Mouse (Mus musculus): ENCODE measurements around the gene Zfp12. TPM values are rescaled to one million over a fixed set of nuclear protein-coding genes. Genes with fewer than 3 reads are reported as not detected.

Zfp12 gene
- polyA plus RNA-seq, 1 experiment from 2014 or later = 17.0 TPM

DNA sequence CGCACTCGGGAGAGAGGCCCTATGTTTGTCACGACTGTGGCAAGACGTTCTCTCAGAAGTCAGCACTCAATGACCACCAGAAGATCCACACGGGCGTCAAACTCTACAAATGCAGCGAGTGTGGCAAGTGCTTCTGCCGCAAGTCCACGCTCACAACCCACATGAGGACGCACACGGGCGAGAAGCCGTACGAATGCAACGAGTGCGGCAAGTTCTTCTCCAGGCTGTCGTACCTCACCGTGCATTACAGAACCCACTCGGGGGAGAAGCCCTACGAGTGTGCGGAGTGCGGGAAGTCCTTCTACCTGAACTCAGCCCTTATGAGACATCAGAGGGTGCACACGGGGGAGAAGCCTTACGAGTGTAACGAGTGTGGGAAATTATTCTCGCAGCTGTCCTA is 10.0 kb downstream of the Zfp12 start:
- H3K4me1 ChIP-seq = no peaks in the 10 kb centered on the region
- H3K27ac ChIP-seq = no peak overlapping the region
- peaks cover 89% of the 10 kb centered on the region for H3K36me3 ChIP-seq
- H3K4me2 ChIP-seq = no peak overlapping the region
- 96% methylated on average over 26 of the region's 26 CpGs for WGBS
- H3K4me3 ChIP-seq = no peak overlapping the region
- no peak overlapping the region for H3K9ac ChIP-seq
- ATAC-seq (ENCODE audit: insufficient number of reproducible peaks, low FRiP score, low TSS enrichment, low read depth) = no peak
- H3K9me3 ChIP-seq = no peaks in the 10 kb centered on the region
- no peaks in the 10 kb centered on the region for H3K27me3 ChIP-seq

DNA sequence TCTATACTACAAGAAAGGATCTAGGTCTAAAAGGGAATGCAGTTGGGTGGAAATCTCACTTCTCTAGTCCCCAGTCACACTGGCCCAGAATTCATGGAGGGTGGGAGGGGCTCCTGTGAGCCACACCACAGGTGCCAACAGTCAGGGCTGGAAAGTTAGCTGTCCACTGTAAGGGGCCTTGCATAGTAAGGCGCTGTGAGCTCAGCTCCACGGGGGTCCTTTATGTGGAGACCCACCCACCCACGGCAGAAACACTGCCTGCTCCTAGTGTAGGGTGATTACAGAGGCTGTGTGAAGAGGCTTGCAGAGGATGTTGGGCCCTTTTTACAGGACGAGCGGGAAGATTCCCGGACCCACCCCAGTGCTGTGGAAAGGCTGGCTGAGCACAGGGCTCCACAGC is 17.1 kb downstream of the Zfp12 start:
- Histone ChIP-seq H3K4me3 (no peak overlapping the region), H3K9me3 (no peaks in the 10 kb centered on the region), H3K27me3 (peaks cover 63% of the 10 kb centered on the region), H3K4me1 (peaks cover 21% of the 10 kb centered on the region), H3K9ac (no peak overlapping the region), H3K36me3 (peaks cover 61% of the 10 kb centered on the region), H3K27ac (no peak overlapping the region), H3K4me2 (no peak overlapping the region)
- WGBS = 61% methylated on average over 6 of the region's 6 CpGs
- no peak for ATAC-seq (ENCODE audit: insufficient number of reproducible peaks, low FRiP score, low TSS enrichment, low read depth)

DNA sequence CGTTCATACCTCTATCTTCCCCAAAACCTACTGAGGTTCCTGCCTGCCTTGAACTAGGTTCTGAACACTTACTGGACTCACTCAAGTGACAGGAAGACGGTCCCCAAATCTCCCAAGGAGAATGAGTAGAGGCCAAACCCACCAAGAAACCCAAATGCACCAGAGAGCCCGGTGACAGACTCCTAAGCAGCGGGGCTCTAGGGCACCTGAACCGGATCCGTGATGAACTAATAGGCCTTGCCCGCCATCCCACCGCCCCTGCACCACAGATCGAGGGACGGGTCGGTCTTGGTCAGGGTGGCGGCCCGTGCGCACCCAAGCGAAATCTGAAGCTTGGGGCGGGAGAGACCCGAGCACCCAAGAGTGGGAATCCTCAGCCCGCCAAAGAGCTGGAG is 17.8 kb downstream of the Zfp12 start:
- Histone ChIP-seq H3K4me2 (peak overlapping the region; percentile 73), H3K36me3 (peaks cover 57% of the 10 kb centered on the region), H3K9ac (no peak overlapping the region), H3K4me1 (peaks cover 21% of the 10 kb centered on the region), H3K4me3 (peak overlapping the region; percentile 42; the same call in 1 of the 2 replicates), H3K27ac (no peak overlapping the region), H3K27me3 (peaks cover 71% of the 10 kb centered on the region), H3K9me3 (no peaks in the 10 kb centered on the region)
- no peak for ATAC-seq (ENCODE audit: insufficient number of reproducible peaks, low FRiP score, low TSS enrichment, low read depth)
- WGBS = 34% methylated on average over 18 of the region's 18 CpGs

DNA sequence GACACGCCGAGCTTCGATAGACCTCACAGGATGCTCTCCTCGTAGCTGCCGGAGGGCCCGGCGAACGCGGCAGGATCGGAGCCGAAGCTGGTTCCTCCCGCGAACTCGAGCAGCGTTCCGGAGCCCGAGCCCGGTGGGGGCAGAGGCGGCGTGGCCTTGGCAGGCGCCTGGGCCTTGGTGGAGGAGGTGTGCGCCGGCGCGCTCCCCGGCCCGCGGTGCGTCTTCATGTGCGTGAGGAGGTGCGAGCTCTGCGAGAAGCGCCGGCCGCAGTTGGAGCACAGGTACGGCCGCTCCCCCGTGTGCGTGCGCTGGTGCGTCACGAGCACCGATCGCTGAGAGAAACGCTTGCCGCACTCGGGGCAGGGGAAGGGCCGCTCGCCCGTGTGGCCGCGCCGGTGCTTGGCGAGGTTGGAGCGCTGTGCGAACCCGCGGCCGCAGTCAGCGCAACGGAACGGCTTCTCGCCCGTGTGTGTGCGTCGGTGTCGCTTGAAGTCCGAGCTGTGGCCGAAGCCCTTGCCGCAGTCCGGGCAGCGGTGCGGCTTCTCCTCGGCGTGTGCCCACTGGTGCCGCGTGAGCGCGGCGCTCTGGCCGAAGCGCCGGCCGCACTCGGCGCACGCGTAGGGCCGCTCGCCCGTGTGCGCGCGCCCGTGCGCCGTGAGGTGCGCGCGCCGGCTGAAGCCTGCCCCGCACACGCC is 18.4 kb downstream of the Zfp12 start:
- Histone ChIP-seq H3K27me3 (peaks cover 74% of the 10 kb centered on the region), H3K9ac (no peak overlapping the region), H3K36me3 (peaks cover 51% of the 10 kb centered on the region), H3K4me2 (peak overlapping the region; percentile 73), H3K9me3 (no peaks in the 10 kb centered on the region), H3K4me3 (peak overlapping the region; percentile 42), H3K4me1 (peaks cover 21% of the 10 kb centered on the region), H3K27ac (no peak overlapping the region)
- no peak for ATAC-seq (ENCODE audit: insufficient number of reproducible peaks, low FRiP score, low TSS enrichment, low read depth)
- 5% methylated on average over 103 of the region's 103 CpGs for WGBS

DNA sequence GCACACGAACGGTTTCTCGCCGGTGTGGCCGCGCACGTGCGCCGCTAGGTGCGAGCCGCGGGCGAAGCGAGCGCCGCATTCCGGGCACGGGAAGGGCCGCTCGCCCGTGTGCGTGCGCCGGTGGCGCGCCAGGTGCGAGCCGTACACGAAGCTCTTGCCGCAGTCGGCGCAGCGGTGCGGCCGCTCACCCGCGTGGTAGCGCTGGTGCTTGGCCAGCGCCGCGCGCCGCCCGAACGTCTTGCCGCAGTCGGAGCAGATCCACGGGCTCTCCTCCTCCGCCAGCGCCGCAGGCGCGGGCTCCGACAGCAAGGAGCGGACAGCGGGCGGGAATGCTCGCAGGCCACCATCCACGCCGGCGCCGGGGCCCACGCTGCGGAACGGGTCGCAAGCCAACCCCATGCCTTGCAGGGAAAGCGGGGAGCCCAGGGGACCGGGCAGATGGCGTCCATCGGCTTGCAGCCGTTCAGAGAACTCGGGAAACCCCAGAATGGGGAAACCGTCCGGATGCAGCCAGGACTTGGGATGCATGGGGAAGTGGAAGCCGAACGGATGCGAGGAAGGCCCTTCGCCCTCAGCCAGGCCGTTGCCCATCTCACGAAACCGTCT is 19.0 kb downstream of the Zfp12 start:
- H3K9me3 ChIP-seq = no peaks in the 10 kb centered on the region
- H3K9ac ChIP-seq = no peak overlapping the region
- ATAC-seq (ENCODE audit: insufficient number of reproducible peaks, low FRiP score, low TSS enrichment, low read depth) = no peak
- peak overlapping the region; percentile 42 for H3K4me3 ChIP-seq
- H3K4me2 ChIP-seq = peak overlapping the region; percentile 73
- no peak overlapping the region for H3K27ac ChIP-seq
- peaks cover 78% of the 10 kb centered on the region for H3K27me3 ChIP-seq
- WGBS = 7% methylated on average over 71 of the region's 81 CpGs
- peaks cover 21% of the 10 kb centered on the region for H3K4me1 ChIP-seq
- peaks cover 46% of the 10 kb centered on the region for H3K36me3 ChIP-seq

DNA sequence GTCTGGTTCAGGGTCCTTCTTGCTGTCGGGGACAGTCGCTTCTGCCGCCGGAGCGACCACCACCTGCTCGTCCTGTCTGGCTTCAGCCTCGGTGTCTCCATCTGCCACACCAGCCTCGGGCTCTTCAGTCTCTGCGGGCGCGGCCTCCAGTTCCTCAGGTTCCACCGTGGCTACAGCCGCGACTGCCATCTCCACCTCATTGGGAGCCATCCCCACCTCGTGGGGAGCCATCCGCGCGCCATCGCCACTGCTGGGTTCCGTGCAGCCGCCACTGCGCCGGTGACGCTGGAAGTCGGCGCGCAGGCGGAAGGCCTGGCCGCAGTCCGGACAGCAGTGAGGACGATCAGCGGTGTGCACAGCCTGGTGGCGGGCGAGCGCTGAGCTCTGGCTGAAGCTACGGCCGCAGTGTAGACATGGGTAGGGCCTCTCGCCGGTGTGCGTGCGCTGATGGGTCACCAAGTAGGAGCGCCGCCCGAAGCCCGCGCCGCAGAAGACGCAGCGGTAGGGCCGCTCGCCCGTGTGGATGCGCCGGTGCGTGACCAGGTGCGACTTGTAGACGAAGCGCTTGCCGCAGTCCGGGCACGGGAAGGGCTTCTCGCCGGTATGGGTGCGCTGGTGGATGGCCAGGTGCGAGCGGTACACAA is 19.6 kb downstream of the Zfp12 start:
- H3K4me2 ChIP-seq = peak overlapping the region; percentile 73; the same call in 1 of the 2 replicates
- 25% methylated on average over 66 of the region's 66 CpGs for WGBS
- H3K27me3 ChIP-seq = peaks cover 78% of the 10 kb centered on the region
- H3K36me3 ChIP-seq = peaks cover 47% of the 10 kb centered on the region
- peak overlapping the region; percentile 13 for H3K4me3 ChIP-seq
- no peaks in the 10 kb centered on the region for H3K9me3 ChIP-seq
- H3K27ac ChIP-seq = no peak overlapping the region
- no peak overlapping the region for H3K9ac ChIP-seq
- H3K4me1 ChIP-seq = peaks cover 21% of the 10 kb centered on the region
- no peak for ATAC-seq (ENCODE audit: insufficient number of reproducible peaks, low FRiP score, low TSS enrichment, low read depth)

DNA sequence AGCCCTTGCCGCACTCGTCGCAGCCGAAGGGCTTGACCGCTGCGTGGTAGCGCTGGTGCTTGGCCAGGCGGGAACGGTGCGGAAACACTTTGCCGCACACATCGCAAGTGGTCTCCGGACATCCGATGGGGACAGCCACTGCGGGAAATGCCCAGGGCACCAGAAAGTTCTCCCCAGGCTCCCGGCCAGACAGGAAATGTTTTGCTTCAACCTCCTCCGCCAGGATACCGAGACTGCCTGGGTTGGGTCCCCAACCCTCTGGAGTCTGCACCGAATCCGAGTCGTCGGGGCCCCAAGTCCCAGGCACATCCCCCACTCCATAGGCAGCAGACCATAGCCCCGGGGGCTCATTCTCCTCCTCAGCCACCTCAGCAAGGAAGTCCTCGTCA is 20.2 kb downstream of the Zfp12 start:
- Histone ChIP-seq H3K4me1 (peaks cover 21% of the 10 kb centered on the region), H3K27ac (no peak overlapping the region), H3K4me3 (no peak overlapping the region), H3K9me3 (no peaks in the 10 kb centered on the region), H3K36me3 (peaks cover 49% of the 10 kb centered on the region), H3K4me2 (no peak overlapping the region), H3K9ac (no peak overlapping the region), H3K27me3 (peaks cover 78% of the 10 kb centered on the region)
- 37% methylated on average over 24 of the region's 24 CpGs for WGBS
- ATAC-seq (ENCODE audit: insufficient number of reproducible peaks, low FRiP score, low TSS enrichment, low read depth) = no peak

DNA sequence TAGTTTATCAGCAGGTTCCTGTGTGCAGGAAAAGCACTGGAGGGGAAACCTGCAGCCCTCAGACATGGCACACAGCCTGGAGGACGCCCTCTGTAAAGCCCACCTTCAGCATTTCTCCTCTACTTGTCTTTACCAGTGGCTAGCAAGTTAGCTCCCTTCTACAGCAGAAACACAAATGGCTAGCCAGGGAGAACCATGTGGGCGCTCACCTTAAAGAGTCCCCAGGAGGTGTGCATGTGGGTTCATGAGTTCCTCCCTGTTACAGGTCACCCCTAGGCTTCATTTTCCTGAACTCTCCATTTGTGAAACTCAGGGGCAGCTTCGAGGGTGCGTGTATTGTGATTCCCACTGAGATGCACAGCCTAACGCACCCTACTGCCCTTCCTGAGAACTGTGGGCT is 20.8 kb downstream of the Zfp12 start:
- Histone ChIP-seq H3K27me3 (peaks cover 78% of the 10 kb centered on the region), H3K9me3 (no peaks in the 10 kb centered on the region), H3K4me3 (no peak overlapping the region), H3K4me1 (peaks cover 21% of the 10 kb centered on the region), H3K27ac (no peak overlapping the region), H3K4me2 (no peak overlapping the region), H3K36me3 (peaks cover 56% of the 10 kb centered on the region), H3K9ac (no peak overlapping the region)
- no peak for ATAC-seq (ENCODE audit: insufficient number of reproducible peaks, low FRiP score, low TSS enrichment, low read depth)
- WGBS = 90% methylated on average over 5 of the region's 5 CpGs

DNA sequence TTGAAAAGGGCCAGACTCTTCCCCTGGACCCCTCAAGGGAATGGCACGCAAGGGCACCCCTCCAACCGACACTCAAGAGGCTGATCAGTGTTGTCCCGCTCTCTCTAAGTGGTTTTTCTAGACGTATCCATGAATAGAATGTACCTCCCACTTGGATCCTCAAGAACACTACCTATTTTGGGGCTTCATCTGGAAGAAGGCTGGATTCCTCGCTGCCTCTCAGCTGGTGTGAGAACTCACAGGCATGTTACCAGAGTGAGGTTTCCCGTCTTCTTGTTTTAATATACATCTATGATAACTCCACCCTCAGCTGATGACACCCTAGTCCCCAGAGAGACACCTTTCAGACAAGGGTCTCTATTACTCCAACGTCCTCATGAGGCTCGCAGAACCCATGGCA is 26.7 kb downstream of the Zfp12 start:
- H3K4me3 ChIP-seq = no peak overlapping the region
- no peaks in the 10 kb centered on the region for H3K4me1 ChIP-seq
- no peak for ATAC-seq (ENCODE audit: insufficient number of reproducible peaks, low FRiP score, low TSS enrichment, low read depth)
- H3K4me2 ChIP-seq = no peak overlapping the region
- H3K27me3 ChIP-seq = peaks cover 19% of the 10 kb centered on the region
- H3K9ac ChIP-seq = no peak overlapping the region
- H3K27ac ChIP-seq = no peak overlapping the region
- H3K36me3 ChIP-seq = peaks cover 57% of the 10 kb centered on the region
- no peaks in the 10 kb centered on the region for H3K9me3 ChIP-seq
- 90% methylated on average over 8 of the region's 8 CpGs for WGBS

DNA sequence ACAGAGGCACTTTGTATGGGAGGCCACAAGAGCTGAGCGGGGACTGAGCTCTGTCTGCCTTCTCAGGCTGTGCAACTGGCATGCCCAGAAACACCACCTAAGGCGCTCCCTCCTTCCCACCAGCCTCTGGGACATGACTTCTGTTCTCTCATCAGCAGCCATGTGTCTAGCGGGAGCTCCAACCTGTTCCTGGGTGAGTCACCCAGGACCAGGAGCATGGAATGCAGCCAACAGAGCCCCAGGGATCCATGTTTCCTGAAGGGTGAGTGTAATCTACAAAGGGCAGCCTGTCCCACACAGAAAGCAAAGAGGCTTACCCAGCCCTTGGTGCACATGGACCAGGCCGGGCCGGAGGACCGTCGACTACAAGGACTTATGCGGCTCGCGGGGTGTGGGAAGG is 29.7 kb downstream of the Zfp12 start:
- peaks cover 49% of the 10 kb centered on the region for H3K36me3 ChIP-seq

DNA sequence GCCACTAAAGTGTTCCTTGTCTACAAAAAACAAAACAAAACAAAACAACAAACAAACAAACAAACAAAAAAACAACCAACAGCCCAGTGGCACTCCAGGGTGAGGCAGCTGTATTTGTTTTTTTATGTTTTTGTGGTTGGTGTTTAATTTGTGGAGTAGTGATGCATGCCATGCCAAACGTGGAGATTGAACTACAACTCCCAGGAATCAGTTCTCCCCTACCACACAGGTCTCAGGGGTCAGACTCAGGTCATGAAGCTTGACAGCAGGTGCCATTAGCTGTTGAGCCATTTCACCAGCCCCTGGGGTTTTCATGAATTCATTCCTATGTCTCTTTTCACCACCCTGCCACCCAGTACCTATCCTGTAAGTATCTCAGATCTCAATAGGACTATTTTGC is 30.4 kb downstream of the Zfp12 start:
- Histone ChIP-seq H3K36me3 (peaks cover 42% of the 10 kb centered on the region), H3K9ac (no peak overlapping the region), H3K27ac (no peak overlapping the region), H3K27me3 (no peaks in the 10 kb centered on the region), H3K9me3 (no peaks in the 10 kb centered on the region), H3K4me3 (no peak overlapping the region), H3K4me2 (no peak overlapping the region), H3K4me1 (peaks cover 16% of the 10 kb centered on the region)
- WGBS = 61% methylated on average over 1 of the region's 1 CpGs
- ATAC-seq (ENCODE audit: insufficient number of reproducible peaks, low FRiP score, low TSS enrichment, low read depth) = no peak

More for the DNA sequence above, 29.7 kb downstream of the Zfp12 start:
- no peaks in the 10 kb centered on the region for H3K27me3 ChIP-seq
- WGBS = 92% methylated on average over 10 of the region's 10 CpGs
- no peak overlapping the region for H3K9ac ChIP-seq
- no peak for ATAC-seq (ENCODE audit: insufficient number of reproducible peaks, low FRiP score, low TSS enrichment, low read depth)
- no peaks in the 10 kb centered on the region for H3K9me3 ChIP-seq
- H3K4me3 ChIP-seq = no peak overlapping the region
- no peak overlapping the region for H3K27ac ChIP-seq
- no peak overlapping the region for H3K4me2 ChIP-seq
- H3K4me1 ChIP-seq = peaks cover 12% of the 10 kb centered on the region

DNA sequence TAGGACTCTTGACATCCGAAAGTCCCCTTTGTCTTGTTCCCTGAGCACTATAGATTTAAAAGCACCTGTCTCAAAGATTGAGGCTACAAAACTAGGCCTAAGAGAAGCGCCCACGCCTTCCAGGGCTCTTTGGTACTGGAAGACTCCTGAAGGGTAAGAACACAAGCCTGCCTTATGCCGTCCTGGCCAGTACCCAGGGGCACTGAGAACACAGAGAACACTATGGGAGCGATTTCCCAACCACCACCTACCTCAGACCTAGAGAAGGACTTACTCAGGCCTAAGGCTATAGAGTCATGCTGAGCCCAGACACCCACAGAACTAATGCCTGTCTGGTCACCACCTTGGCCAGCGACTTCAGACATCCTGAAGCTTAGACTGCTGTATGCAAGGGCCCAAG is 31.8 kb downstream of the Zfp12 start:
- no peak for ATAC-seq (ENCODE audit: insufficient number of reproducible peaks, low FRiP score, low TSS enrichment, low read depth)
- Histone ChIP-seq H3K4me1 (peaks cover 26% of the 10 kb centered on the region), H3K9me3 (no peaks in the 10 kb centered on the region), H3K4me2 (no peak overlapping the region), H3K36me3 (peaks cover 30% of the 10 kb centered on the region), H3K9ac (no peak overlapping the region), H3K4me3 (no peak overlapping the region), H3K27ac (no peak overlapping the region), H3K27me3 (no peaks in the 10 kb centered on the region)
- 87% methylated on average over 6 of the region's 6 CpGs for WGBS
